In the genomic region with DNA sequence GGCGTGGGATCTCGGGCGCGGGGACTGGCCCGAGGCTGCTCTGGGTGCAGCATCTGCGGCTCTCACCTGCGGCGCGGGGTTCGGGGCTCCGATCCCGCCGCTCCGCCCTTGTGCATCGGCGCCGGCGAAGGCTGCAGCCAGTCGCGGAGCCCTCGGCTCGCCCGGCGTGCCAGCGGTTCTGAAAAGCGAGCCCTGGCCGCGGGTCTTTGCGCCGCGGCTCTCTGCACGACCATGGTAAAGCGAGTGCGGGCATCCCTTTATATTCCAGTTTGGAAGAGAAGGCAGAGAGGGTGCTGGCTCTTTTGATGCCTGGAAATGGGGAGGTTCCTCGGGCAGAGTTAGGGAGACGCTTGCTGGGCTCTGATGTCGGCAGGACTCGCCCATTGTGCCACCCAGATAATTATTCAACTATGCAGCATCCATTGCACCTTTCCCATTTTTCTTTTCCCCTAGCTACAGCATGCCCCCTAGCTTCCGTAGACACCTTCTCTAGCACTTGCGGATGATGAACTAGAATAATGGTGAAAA, we compare ENCODE assay signal across 8 mouse cellular contexts. TPM values are rescaled to one million over a fixed set of nuclear protein-coding genes. Genes with fewer than 3 reads are reported as not detected.
DNase-seq lines count a peak whose midpoint lies in the region; ATAC-seq lines count a peak whose summit lies in the region.

No protein-coding gene starts in this region.

- peak overlapping the region; percentile 97 for H3K9ac ChIP-seq in forebrain, embryonic 13.5 days
- peak overlapping the region; percentile 98 for H3K9ac ChIP-seq in hindbrain, embryonic 13.5 days

- peak overlapping the region; percentile 96 for H3K4me3 ChIP-seq in brown adipose tissue, adult 24 weeks (ENCODE audit: insufficient read depth, low read depth, low read length)
- peak overlapping the region; percentile 85 for H3K4me3 ChIP-seq in forebrain, embryonic 13.5 days
- peak overlapping the region; percentile 92 for H3K4me3 ChIP-seq in hindbrain, embryonic 13.5 days

- no peaks in the 10 kb centered on the region for H3K9me3 ChIP-seq in forebrain, embryonic 13.5 days (replicated peaks)
- no peaks in the 10 kb centered on the region for H3K9me3 ChIP-seq in hindbrain, embryonic 13.5 days

- H3K36me3 ChIP-seq in forebrain, embryonic 13.5 days (ENCODE audit: poor library complexity, severe bottlenecking): no peaks in the 10 kb centered on the region
- no peaks in the 10 kb centered on the region; the same call in 1 of the 2 replicates for H3K36me3 ChIP-seq in hindbrain, embryonic 13.5 days

- 0% methylated on average over 34 of the region's 40 CpGs for WGBS in forebrain, embryonic 13.5 days
- under 1% methylated on average over 40 of the region's 40 CpGs for WGBS in hindbrain, embryonic 13.5 days

- peaks cover 5% of the 10 kb centered on the region; the same call in 1 of the 2 replicates for H3K4me1 ChIP-seq in brown adipose tissue, adult 24 weeks (ENCODE audit: control insufficient read depth, insufficient read depth, insufficient read length, low read length)
- peaks cover 28% of the 10 kb centered on the region for H3K4me1 ChIP-seq in forebrain, embryonic 13.5 days
- peaks cover 30% of the 10 kb centered on the region for H3K4me1 ChIP-seq in hindbrain, embryonic 13.5 days (replicated peaks)

- H3K27me3 ChIP-seq in forebrain, embryonic 13.5 days: no peaks in the 10 kb centered on the region
- H3K27me3 ChIP-seq in hindbrain, embryonic 13.5 days: no peaks in the 10 kb centered on the region

- H3K27ac ChIP-seq in brown adipose tissue, adult 24 weeks (replicated peaks; ENCODE audit: low read depth, low read length): no peak overlapping the region
- H3K27ac ChIP-seq in forebrain, embryonic 13.5 days: peak overlapping the region; percentile 99
- H3K27ac ChIP-seq in hindbrain, embryonic 13.5 days: peak overlapping the region; percentile 99

- peak; percentile 13 for ATAC-seq in forebrain, embryonic 13.5 days
- ATAC-seq in hindbrain, embryonic 13.5 days (ENCODE audit: low FRiP score): peak; percentile 6

- peak overlapping the region; percentile 62 for H3K4me2 ChIP-seq in forebrain, embryonic 13.5 days
- peak overlapping the region; percentile 59 for H3K4me2 ChIP-seq in hindbrain, embryonic 13.5 days

- DNase-seq in MN1 (ENCODE audit: low spot score): peak; percentile 78
- peak; percentile 41 for DNase-seq in left cerebral cortex, adult 11 months (ENCODE audit: low spot score)
- peak; percentile 2 for DNase-seq in lung, postnatal 14 days
- DNase-seq in right cerebral cortex, adult 2 months (ENCODE audit: low spot score in 2 of 2): peak; percentile 44 to 49
- DNase-seq in yolk sac, embryonic 10.5 days (ENCODE audit: low spot score): peak; percentile 30

RNA-seq across cellular contexts. Expression of a gene that starts 1.1 kb away (rescaled TPM):
- 0.40 TPM in 1 of 2 replicates, not detected in the other for polyA plus RNA-seq in brown adipose tissue, adult 24 weeks (2012; ENCODE audit: insufficient read depth, insufficient read length, missing spikeins)
- 61.5 and 65.6 TPM in 2 replicates for polyA plus RNA-seq in forebrain, embryonic 13.5 days (2015; fragmentation: Nextera tagmentation; extraction: Ambion mirVana)
- polyA plus RNA-seq in hindbrain, embryonic 13.5 days (2015; fragmentation: Nextera tagmentation; extraction: Ambion mirVana): 90.2 and 91.6 TPM in 2 replicates

RNA-seq across cellular contexts. Expression of a gene that starts 1.2 kb away (rescaled TPM):
- 12.2 and 13.7 TPM in 2 replicates for polyA plus RNA-seq in brown adipose tissue, adult 24 weeks (2012; ENCODE audit: insufficient read depth, insufficient read length, missing spikeins)
- 33.8 and 35.0 TPM in 2 replicates for polyA plus RNA-seq in forebrain, embryonic 13.5 days (2015; fragmentation: Nextera tagmentation; extraction: Ambion mirVana)
- 25.9 and 26.7 TPM in 2 replicates for polyA plus RNA-seq in hindbrain, embryonic 13.5 days (2015; fragmentation: Nextera tagmentation; extraction: Ambion mirVana)

Comparison
In these comparisons a context has a peak if more than half of its experiments do, and no peak if none do; other contexts are left out.
1. DNase-seq: peak in every context shown above with its lines; median percentile 78 in MN1; 46 in right cerebral cortex, adult 2 months; 41 in left cerebral cortex, adult 11 months; 30 in yolk sac, embryonic 10.5 days; 2 in lung, postnatal 14 days.
2. RNA of a gene that starts 1.1 kb away (polyA plus RNA-seq): 90.2 to 91.6 TPM in hindbrain, embryonic 13.5 days and 61.5 to 65.6 TPM in forebrain, embryonic 13.5 days; 0.40 TPM in brown adipose tissue, adult 24 weeks; every median in the first group is over 10 times any median in the second.
3. Peak in every context shown above with its lines, with median percentiles within 50 percentile points of each other: H3K4me3 ChIP-seq.